Mouse (Mus musculus) monocyte, adult 5-6 weeks (primary cell): ENCODE measurements around the gene Dpy19l3. TPM values are rescaled to one million over a fixed set of nuclear protein-coding genes. Genes with fewer than 3 reads are reported as not detected.

Source experiments
- ATAC-seq: fragments of 153-309, 156-312 bp; replicated peaks from 2 replicates; pipeline ENCODE4 v1.8.0; 2017; ENCODE audit warnings: mild to moderate bottlenecking; ENCODE audit not compliant: low TSS enrichment, insufficient number of reproducible peaks, severe bottlenecking, poor library complexity, low FRiP score
- total RNA-seq: library from RNA; stranded (forward); fragments of 200-1000, 200-491, 200-594 nt; gene quantifications from 3 replicates; pipeline ENCODE4 v1.2.3, GENCODE M21; 2017

Gene Dpy19l3
- 5.0 to 14.2 TPM (median 9.7 TPM) in 3 replicates for total RNA-seq

DNA sequence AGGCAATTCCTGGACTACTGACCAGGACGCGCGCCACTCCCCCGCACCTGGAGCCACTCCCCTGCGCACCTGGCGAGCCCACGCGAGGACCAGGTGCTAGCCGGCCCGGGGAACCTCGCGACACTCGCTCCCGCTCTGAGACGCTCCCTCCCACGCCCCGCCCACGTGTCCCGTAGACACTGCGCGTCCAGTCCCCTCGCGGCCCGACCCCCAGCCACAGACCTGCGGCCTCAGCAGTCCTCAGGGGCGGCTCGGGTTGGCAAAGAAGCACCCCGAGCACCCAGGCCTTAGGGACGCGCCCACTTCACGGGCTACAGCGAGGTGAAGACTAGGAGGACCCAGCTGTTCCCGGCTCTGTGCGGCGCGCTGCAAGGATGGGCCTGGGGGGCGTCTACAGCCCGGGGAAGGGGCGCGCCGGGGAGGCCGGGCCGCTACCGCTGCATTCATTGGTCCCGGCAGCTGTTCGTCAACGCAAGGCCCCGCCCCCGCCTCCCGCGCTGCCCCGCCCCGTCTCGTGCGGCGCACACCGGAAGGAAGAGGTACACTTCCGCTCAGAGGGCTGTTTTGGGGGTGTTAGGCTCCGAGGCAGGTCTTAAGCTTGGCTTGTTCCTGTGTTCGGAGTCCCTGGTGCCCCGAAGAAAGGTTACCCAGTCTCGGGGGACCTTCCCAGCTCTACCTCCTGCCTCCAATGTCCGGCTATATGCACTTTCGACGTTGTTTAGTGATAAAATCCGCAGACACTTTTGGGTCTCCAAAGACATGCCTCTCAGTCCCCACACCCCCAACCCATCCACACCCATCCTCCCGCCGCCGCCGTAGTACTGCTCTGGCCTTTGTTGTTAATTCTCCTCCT, at the start of gene Dpy19l3:
Dpy19l3 (minus strand) TSS at position 422 of the 853 bp plus-strand sequence.
- ATAC-seq: peak; percentile 77

DNA sequence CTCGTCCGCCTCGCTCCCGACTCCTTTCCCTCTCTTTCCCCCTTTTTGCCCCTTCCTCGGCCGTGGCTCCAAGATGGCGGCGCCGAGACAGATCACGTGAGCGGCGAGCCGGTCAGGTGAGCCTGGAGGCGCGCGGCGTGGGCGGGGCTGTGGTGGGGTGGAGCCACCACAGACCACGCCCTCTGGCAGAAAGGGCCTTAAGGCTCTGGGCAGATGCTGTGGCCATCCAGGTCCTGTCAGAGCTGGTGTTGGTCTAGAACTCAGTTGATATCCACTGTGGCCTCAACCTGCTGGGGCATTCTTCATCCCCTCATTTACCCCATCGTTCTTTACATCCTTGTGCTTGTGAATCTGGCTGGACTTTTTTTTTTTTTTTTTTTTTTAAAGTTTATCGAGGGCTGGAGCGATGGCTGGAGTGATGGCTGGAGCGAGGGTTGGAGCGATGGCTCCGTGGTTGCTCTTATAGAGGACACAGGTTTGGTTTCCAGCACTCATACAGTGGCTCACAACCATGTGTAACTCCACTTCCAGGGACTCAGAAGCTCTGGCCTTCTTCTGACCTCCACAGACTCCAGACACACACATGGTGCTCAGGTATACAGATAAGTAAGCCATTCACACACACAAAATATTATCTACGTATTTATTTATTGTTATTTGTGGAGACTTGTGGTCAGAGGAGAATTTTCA, 48.8 kb upstream of the Dpy19l3 start, which contains the start of gene Zfp507:
Zfp507 (minus strand) TSS at position 98 of the 690 bp plus-strand sequence.
- ATAC-seq: peak; percentile 79

DNA sequence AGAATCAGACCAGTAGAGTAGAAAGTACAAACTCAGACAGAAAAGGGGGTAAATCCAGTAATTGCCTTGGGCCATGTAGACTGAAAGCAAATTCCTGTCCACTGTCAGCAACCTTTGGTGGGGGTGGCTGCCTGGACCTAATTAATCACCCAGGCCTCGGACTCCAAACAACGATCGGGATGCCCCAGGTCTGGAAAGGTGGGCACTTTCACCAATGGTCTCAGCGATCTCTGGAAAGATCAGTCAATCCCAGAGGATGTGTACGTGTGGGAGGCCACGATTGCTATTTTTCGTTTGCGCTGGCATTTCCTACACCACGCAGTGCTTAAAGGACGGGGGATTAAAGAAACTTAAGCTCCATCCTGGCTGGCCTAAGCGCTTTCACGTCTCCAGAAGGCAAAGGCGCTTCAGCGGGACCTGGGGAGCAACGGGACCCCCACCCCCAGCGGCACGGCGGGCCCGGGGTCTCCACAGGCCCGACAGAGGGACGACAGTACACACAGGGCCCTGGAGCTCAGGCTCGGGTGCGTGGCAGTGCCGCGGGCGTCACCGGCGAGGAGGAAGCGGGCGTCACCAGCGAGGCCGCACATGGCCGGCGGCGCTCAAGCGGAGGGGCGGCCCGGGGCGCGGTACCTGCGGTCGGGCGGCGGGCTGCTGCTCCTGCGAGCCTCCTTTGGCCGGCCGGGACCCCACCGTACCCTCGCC, 48.1 kb upstream of the Dpy19l3 start:
- 0 out of 2 replicates have a peak, but pooled peaks have one; percentile 15 for ATAC-seq

DNA sequence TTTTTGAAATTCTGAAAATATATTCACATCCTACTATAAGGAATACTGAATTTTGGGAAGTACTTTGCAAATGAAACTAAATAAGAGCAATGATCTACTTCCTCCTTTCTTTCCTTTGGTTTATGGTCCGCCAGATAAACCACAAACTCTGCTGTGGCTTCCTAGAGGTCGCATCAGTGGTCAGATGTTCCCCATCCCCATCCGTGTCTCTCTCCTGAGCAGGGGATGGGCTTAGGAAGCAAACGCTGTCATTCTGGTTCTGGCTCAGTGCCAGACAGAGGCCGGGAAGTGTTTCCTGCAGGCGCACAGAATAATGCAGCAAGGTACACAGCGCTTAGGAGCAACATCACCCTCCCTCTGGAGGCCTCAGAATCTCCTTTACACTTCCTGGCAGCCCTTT, 41.9 kb upstream of the Dpy19l3 start:
- ATAC-seq: no peak

DNA sequence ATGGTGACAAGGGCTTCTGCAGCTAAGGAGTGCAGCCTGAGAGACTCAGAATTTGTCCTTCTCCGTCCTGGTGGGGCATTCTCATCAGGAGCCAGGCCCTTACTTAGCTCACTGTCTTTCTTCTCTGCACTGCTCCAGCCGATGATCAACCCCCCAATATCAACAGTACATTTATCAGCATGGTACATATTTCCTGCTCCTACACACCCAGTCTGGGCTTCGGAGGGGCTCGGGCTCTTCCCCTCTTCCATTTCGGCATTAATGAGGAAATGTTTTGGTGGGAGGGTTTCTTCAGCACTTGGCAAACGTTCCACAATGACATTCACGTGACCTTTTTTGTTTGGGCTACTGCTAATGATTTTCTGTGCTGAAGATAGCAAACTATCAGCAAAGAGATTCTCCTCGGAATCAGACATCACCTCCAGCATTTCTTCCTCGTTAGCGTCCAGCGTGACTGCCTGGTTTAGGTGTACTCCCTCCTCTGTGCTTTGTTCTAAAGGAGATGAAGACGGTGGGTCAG, 40.0 kb upstream of the Dpy19l3 start:
- no peak for ATAC-seq

DNA sequence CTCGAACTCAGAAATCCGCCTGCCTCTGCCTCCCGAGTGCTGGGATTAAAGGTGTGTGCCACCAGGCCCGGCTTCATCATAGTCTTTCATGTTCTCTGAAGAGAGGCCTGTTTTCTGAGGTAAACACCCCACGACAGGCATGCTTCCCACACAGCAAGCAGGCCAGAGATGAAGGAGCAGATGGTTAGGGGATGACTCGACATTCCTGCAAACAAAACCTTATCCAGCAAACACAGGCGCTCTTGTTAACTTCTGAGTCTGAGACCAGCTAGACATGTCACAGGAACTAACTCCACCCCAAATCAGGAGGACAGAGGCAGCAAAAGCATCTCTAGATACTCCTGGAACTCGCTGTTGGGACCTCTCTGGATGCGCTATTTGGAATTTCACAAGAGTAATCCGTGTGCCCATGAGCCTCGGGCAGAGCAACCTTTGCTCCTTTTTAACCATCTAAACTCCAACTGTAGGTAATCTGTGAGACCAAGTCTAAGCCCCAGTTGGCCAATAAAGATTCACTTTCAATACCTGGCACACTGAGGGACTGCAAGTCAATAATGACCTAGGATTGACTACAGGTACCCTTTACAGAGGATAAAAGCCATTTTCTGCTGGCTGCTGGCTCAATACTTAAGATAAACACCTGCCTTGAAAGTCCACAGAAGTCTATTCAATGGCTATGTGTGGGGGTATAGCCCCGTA, 38.0 kb upstream of the Dpy19l3 start:
- no peak for ATAC-seq

DNA sequence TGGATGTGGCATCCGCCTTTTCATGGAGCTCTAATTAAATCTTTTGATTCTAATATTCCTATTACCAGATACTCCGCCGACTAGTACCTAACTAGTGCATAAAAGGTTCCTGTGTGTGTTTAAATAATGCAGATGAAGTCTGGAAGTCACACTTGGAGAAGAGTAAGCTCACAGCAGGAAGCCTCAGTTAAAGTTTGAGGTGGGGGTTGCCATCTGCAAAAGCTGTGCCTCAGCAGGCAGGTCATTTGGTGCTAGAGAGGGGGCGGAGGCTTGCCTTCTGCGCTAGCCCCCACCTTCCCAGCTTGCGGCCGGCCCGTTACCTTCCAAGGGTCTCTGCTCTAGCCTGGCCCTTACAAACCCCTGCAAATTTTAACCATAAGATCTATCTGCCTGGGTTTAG, 36.7 kb upstream of the Dpy19l3 start:
- no peak for ATAC-seq

DNA sequence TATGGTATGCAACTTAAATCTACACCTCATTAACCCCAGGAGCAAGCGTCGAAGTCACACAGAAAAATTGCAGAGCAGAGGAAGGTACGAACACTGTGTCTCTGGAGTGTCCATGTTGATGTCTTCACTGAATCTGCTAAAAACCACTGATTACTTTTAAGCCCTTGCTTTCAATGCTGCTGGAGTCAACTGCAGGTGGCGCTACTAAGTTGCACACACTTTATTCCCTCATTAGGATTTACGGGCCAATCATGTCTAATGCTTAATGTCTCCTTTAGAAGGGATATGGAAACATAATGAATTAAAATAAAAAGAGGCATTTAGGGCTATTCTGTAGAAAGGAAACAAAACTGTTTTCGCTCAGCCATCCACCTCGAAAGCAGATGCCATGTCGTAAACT, 35.9 kb upstream of the Dpy19l3 start:
- ATAC-seq: no peak

DNA sequence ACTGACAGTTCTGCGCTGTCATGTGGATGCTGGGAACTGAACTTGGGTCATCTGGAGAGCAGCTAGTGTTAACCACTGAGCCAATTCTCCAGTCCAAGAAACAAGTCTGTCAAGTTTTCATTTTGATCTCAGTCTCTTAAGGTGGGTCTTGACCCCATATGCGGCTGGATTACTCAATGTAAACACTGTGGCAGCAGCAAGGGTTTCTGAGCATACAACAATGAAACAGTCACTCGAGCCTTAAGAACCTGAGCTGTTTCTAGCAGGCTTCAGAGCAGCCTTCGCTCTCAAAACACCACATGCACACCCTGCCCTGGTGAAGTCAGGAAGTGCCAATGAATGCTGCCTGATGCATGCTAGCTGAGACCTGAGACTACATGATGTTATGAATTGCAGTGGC, 31.3 kb upstream of the Dpy19l3 start:
- ATAC-seq: no peak

DNA sequence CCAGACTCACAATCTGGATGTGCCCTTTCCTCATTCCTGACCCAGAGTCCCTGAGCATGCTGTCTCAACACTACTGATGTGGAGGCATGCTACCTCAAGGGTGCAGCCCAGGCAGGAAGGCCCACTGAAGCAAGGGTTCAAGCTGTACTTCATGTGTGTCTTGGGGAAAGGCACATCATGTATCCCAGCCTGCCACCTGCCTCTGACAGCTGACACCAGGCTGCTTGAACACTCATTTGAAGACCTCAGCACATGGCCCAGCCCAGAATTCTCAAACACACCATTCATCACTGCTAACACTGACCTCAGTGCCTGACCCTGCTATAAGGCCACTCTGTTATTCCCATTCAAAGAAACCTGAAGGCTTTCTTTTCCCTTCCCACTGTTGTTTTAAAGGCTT, 28.0 kb upstream of the Dpy19l3 start:
- no peak for ATAC-seq

DNA sequence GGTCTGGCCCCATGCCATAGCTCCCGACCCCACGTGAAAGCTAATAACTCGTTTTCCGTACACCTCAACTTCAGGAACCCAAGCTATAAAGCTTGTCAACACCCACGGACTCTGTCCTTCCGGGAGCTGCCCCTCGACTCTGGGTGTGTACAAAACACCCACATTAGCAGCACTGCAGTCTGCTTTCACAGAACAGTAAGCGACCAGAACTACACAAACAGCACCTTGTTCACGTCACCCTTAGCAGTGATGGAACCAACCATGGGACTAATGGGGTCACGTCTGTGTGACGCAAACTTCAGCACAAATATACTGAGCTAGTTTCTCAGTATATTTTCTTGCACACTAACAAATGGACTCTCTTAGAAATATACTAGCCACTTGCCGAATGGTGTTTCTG, 19.9 kb upstream of the Dpy19l3 start:
- no peak for ATAC-seq

DNA sequence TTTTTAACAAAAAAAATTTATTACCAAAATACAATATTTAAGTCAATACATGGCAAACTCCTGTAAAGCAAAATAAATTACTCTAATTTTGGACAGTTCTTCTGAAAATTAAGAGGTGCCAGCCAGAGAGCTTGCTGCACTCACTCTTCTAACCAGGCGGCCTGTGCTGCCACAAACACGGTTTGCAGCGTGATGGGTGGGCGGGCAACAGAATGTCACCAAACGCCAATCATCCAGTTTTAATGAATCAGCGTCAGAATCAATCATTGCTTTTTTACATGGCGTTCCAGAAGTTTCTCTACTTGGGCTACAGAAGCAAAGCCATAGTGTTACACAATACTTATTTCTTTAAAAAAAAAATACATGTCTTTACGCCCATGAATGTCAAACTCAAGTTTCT, 18.1 kb upstream of the Dpy19l3 start:
- no peak for ATAC-seq

DNA sequence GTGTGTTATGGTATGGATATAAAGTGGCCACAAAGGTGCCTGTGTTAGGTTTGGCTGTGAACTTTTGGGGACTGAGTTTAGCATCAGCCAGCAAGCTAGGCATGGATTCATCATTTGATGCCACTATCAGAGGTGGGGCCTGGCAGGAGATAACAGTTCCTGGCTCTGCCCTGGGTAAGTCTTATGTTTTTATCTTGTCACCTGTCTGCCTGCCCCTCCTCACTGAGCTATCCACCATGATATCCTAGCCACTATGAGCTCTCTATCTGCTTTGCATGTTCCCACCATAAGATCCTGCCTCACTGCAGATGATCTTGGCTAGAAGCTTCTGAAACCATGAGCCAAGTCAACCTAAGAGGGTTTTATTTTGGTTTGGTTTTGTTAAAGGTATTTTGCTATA, 16.9 kb upstream of the Dpy19l3 start:
- no peak for ATAC-seq

DNA sequence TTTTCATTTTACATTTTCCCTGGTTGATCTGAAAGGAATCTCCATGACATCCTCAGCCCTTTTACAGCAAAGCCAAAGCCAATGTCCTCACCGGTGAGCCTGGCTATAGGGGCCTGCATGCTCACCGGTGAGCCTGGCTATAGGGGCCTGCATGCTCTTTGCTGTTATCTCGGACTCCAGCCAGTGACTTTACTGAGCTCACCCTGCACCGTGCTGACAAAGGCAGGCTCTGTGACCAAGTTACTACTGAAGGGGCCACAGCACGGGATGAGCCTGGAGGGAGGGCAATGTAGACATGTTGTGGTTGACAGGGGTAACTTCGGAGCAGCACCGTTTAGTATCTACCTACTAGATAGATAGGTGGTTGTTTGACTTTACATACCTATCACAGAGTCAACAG, 15.9 kb upstream of the Dpy19l3 start:
- no peak for ATAC-seq

DNA sequence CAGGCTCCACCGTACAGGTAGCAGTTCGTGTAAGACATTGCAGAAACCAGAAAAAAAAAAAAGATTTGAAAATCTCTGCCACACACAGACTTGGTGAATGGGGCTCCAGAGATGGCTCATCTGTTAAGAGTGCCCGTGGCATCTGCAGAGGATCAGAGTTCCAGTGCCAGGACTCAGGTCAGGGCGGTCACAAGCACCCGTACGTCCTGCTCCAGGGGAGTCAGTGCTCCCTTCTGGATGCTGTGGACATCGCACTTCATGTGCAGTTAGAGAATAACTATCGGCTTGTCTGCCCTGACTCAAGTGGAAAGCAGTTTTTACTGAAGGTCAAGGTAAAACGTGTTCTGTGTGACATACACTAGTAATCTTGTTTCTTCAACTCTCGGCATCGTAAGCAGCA, 10.2 kb upstream of the Dpy19l3 start:
- no peak for ATAC-seq

DNA sequence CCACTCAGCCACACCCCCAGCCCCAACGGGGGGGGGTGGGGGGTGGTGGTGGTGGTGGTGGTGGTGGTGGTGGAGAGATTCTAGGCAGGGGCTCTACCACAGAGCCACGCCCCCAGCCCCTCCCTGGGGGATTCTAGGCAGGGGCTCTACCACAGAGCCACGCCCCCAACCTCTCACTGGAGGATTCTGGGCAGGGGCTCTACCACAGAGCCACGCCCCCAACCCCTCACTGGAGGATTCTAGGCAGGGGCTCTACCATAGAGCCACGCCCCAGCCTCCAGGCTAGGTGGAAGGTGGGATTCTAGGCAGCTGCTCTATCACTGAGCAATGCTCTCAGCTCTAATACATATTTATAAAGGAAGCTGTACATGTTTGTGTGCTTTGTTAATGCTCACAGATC, 7.5 kb upstream of the Dpy19l3 start:
- no peak for ATAC-seq

DNA sequence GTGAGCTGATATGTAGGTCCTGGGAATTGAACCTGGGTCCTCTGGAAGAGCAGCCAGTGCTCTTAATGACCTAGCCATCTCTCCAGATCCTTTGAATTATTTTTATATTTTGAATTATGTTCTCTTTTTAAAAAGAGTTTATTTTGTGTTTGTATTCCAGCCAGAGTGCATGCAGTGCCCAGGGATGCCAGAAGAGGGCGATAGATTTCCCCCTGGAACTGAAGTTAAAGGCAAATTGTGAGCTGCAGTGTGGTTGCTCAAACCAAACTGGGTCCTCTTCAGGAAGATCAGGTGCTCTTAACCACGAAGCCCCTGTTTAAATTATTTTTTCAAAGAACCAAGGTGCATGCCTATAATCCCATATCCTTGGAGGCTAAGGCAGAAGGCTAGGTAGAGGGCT, 5.3 kb upstream of the Dpy19l3 start:
- no peak for ATAC-seq

DNA sequence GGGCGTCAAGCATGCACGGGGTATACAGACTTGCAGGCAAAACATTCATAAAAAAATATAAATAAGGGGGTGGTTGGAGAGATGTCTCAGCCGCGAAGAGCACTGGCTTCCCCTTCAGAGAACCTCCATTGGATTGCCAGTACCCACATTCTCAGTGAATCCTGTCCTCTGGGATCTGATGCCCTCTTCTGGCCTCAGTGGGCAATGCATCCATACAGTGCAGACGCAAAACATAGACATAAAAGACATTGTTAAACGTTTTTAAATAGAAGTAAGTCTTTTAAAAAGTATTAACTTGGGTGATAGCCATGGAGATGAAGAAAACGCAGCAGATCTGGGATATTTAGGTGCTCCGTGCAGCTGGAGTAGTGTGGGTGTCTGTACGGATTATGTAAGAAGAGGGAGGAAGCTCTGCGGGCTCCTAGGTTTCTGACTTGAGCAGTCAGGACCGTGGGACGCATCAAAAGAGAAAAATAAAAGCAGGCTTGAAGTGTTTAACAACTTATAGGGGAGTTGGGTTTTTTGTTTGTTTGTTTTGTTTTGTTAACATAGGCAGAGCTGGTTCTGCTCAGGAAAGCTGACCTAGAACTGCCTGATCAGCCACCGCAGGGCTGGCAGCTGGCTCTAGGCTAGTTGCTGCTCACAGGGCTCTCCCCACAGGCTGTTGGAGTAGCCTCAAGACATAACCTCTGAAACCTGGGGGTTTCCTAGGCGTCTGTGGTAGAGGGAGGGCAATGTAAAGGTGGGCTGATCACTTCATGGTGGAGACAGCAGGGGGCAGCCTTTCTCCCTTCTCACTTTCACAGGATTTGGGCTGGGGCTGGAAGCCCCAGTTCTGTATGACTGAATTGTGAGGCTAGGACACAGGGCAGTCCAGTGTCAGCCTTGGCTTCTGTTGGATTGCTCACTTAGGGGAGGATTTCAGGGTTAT, 2.5 kb upstream of the Dpy19l3 start:
- no peak for ATAC-seq
